Mouse (Mus musculus): ENCODE measurements around the gene Stk38.

- no peak for TF ChIP-seq CTCF (IDR thresholded peaks at IDR 0.05; ENCODE audit: extremely low read depth, insufficient read depth, low read length)
- no peak for TF ChIP-seq POLR2A (IDR thresholded peaks at IDR 0.05; ENCODE audit: extremely low read depth, insufficient read depth, low read length)
Observed at GRCm38 (mm10) chr17:29049923-29050322, 42.1 kb upstream of the Stk38 start.
